Mouse (Mus musculus): Measurements from ENCODE around the gene Tinf2.

Gene Tinf2

GRCm38 (mm10) chr14:55702761-55703160, 21.1 kb upstream of the Tinf2 start:
- DNase-seq (ENCODE audit: low spot score) = no peak

GRCm38 (mm10) chr14:55701131-55701530, 19.5 kb upstream of the Tinf2 start:
- no peak for DNase-seq (ENCODE audit: low spot score)

GRCm38 (mm10) chr14:55697226-55697625, 15.6 kb upstream of the Tinf2 start:
- DNase-seq (ENCODE audit: low spot score) = no peak

- no peak for DNase-seq (ENCODE audit: low spot score)
These were observed 7.8 kb upstream of the Tinf2 start for GRCm38 (mm10) chr14:55689433-55689832.

GRCm38 (mm10) chr14:55682118-55682493, 486 bp upstream of the Tinf2 start:
- DNase-seq (ENCODE audit: low spot score) = no peak

- no peak for DNase-seq (ENCODE audit: low spot score)
These were observed 4.0 kb downstream of the Tinf2 start for GRCm38 (mm10) chr14:55677615-55678014.

- DNase-seq (ENCODE audit: low spot score) = no peak
These were observed 8.9 kb downstream of the Tinf2 start for GRCm38 (mm10) chr14:55672741-55673060.

- peak; percentile 93 for DNase-seq (ENCODE audit: low spot score)
These were observed 9.5 kb downstream of the Tinf2 start, which contains the start of the genes Gmpr2 and Nedd8 for GRCm38 (mm10) chr14:55671833-55672740. TSS of gene Gmpr2 (plus strand) at chr14:55671941. TSS of gene Nedd8 (minus strand) at chr14:55672124.

GRCm38 (mm10) chr14:55671486-55671832, 10.2 kb downstream of the Tinf2 start:
- no peak for DNase-seq (ENCODE audit: low spot score)

GRCm38 (mm10) chr14:55660636-55661035, 21.0 kb downstream of the Tinf2 start:
- DNase-seq (ENCODE audit: low spot score) = no peak

GRCm38 (mm10) chr14:55659960-55660573, 21.6 kb downstream of the Tinf2 start, which contains the start of gene Mdp1:
TSS of gene Mdp1 (minus strand) at chr14:55660508.
- DNase-seq (ENCODE audit: low spot score) = peak; percentile 86

- DNase-seq (ENCODE audit: low spot score) = no peak
These were observed 23.6 kb downstream of the Tinf2 start for GRCm38 (mm10) chr14:55658011-55658410.

- no peak for DNase-seq (ENCODE audit: low spot score)
These were observed 24.7 kb downstream of the Tinf2 start for GRCm38 (mm10) chr14:55656935-55657334.

- DNase-seq (ENCODE audit: low spot score) = no peak
These were observed 30.1 kb downstream of the Tinf2 start for GRCm38 (mm10) chr14:55651528-55651927.

- DNase-seq (ENCODE audit: low spot score) = no peak
These were observed 31.7 kb downstream of the Tinf2 start, which contains the start of gene Tssk4 for GRCm38 (mm10) chr14:55649884-55650283. TSS of gene Tssk4 (plus strand) at chr14:55650184.

GRCm38 (mm10) chr14:55644261-55644888, 37.2 kb downstream of the Tinf2 start:
- DNase-seq (ENCODE audit: low spot score) = no peak

GRCm38 (mm10) chr14:55643060-55643907, 38.3 kb downstream of the Tinf2 start, which contains the start of gene Tm9sf1:
TSS of gene Tm9sf1 (minus strand) at chr14:55643806.
- peak; percentile 76 for DNase-seq (ENCODE audit: low spot score)

- DNase-seq (ENCODE audit: low spot score) = no peak
These were observed 39.0 kb downstream of the Tinf2 start for GRCm38 (mm10) chr14:55642679-55643059.

- no peak for DNase-seq (ENCODE audit: low spot score)
These were observed 40.3 kb downstream of the Tinf2 start for GRCm38 (mm10) chr14:55641291-55641690.

- no peak for DNase-seq (ENCODE audit: low spot score)
These were observed 40.8 kb downstream of the Tinf2 start for GRCm38 (mm10) chr14:55640816-55641215.

GRCm38 (mm10) chr14:55637795-55638194, 43.8 kb downstream of the Tinf2 start, which contains the start of gene Gm49378:
TSS of gene Gm49378 (minus strand) at chr14:55637895.
- DNase-seq (ENCODE audit: low spot score) = no peak

- DNase-seq (ENCODE audit: low spot score) = peak; percentile 89
These were observed 46.1 kb downstream of the Tinf2 start, which contains the start of gene Ipo4 for GRCm38 (mm10) chr14:55635523-55636007. TSS of gene Ipo4 (minus strand) at chr14:55635957.
